Mouse (Mus musculus): ENCODE data around the gene 2410004B18Rik. TPM values are rescaled to one million over a fixed set of nuclear protein-coding genes. Genes with fewer than 3 reads are reported as not detected.
"Not testable (repeated sequence)": the region's sequence is repeated elsewhere in the genome, so short reads cannot be mapped to it uniquely, and the experiment has no call there.

Gene 2410004B18Rik
- total RNA-seq (2021), result 10 to 100 TPM; 13.8 to 14.0 TPM
- long read RNA-seq, experiment 1, transcript 2410004B18Rik-201 (3 exons, 1,547 nt), result major isoform, 22 of 26 reads
- long read RNA-seq, experiment 1, partial matches to known transcripts, result 0 of 26 reads
- long read RNA-seq, experiment 1, other reads (novel, unspliced or antisense), result 0 of 26 reads
- long read RNA-seq, experiment 2, transcript 2410004B18Rik-201 (3 exons, 1,547 nt), result major isoform, 16 of 24 reads
- long read RNA-seq, experiment 2, partial matches to known transcripts, result 2 of 24 reads
- long read RNA-seq, experiment 2, other reads (novel, unspliced or antisense), result 1 of 24 reads

DNA sequence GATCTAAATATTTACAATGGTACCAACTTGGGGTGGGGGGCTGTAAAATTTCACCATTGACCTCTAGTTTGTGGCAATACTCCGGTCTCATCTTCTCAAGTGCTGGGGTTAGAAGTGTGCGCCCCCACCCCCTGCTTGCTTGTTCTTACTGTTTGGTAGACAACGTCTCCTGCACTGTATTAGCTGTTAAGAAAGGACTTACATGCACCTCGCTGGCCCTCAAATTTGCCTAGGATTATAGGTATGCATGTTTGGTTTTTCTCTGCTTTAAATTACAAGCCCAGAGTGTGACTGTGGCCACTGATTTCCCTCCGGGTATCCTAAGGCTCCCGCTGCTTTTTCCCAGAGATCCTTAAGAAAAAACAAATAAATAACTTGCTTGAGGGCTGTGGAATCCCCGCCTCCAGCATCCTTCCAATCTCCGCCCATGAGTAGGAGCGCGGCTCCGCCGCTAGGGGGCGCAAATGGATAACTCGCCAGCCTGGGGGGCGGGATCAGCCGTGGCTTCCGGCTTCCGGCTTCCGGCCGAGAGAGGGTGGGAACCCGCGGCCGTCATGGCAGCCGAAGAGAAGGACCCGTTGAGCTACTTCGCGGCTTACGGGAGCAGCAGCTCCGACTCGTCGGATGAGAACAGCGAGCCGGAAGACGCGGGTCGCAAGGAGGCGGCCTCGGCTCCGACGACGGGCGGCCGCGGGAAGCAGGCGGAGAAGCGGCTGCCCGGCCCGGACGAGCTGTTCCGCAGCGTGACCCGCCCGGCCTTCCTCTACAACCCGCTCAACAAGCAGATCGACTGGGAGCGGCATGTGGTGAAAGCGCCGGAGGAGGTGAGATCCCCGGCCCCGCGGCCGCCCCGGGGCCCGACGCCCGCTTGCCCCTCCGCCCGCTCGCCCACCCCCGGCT, at the start of gene 2410004B18Rik:
2410004B18Rik (plus strand) TSS at position 510 of the 900 bp plus-strand sequence.
- peak; percentile 94 for DNase-seq

- no peak for DNase-seq
Observed at GRCm38 (mm10) chr3:145890346-145891132, 47.3 kb upstream of the 2410004B18Rik start.

- DNase-seq, result no peak
Observed at GRCm38 (mm10) chr3:145892451-145892850, 45.4 kb upstream of the 2410004B18Rik start.

- DNase-seq, result no peak
Observed at GRCm38 (mm10) chr3:145894131-145894530, 43.7 kb upstream of the 2410004B18Rik start.

DNA sequence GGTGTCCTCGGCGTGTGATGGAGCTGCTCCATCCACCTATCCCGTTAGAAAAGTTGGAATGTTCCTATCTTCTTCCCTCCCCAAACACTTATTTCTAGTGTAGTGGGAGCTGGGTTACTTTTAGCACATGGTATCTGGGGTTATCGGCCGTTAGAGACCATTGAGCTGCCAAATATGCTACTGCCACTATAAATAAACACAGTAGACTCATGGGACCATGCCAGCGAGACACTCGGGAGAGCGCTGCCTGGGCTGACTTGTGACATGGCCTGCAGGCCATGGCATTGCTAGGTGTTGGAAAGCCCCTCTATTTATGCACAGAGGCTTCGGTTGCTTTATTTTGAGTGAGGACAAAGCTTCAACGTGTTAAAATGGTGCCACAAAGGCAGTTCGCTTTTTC, 40.1 kb upstream of the 2410004B18Rik start:
- DNase-seq, result peak; percentile 54

DNA sequence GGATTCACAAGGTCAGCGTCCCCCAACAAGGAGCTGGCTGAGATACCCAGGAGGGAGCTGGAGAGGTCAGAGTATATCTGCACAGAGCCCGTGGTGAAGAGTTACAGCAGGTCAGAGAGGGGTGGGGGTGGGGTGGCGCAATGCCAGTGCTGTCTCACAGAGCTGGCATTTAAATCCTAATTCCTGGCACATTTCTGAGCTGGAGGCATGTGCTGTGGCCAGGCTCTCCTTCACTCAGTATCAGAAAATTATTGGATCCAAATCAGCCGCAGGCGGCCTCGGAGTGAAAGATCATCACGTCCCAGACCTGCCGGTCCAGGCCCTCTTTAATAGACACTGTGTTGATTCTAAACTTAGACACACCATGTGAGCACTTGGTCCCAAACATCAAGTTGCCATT, 38.0 kb upstream of the 2410004B18Rik start:
- DNase-seq, result no peak

GRCm38 (mm10) chr3:145903530-145903929, 34.3 kb upstream of the 2410004B18Rik start:
- no peak for DNase-seq

DNA sequence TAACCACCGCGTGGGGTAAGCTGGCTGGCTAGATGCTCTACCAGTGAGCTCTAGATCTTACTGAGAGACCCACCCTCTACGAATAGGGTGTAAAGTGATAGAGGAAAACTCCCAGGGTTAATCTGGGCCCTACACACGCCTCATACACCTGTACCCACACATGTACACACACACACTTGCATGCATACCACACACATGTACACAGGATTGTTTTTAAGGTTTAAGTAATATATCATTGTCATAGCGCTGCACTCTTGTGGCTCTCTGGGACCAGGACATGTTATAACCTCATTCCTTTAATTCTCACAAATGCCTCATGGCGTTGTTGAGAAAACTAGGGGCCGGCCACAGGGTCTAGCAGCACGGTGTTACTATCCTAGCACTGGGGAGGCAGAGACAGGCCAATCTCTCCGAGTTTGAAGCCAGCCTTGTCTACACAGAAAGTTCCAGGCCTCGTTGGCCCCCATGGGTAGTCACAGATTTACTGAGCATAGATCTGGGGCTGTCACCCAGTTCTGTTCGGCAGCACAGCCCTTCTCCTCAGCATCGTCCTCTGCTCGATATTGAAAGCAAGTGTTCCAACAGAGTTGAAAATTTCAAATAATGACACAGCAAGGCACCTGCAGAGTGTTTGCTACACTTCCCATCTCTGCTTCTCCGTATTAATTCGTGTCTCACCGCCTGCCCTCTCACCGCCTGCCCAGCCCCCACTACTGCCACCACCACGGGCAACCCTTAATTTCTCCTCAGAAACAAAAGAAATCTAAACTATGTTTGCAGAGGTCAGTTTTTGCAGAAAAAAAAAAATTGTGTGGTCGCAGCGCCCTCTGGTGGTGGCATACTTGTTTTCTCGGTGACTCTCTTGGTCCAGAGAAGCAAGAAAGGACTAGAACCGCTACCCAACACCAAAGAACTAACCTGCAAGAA, 32.7 kb upstream of the 2410004B18Rik start:
- peak; percentile 80 for DNase-seq

- DNase-seq, result no peak
Observed at GRCm38 (mm10) chr3:145906582-145906981, 31.2 kb upstream of the 2410004B18Rik start.

- no peak for DNase-seq
Observed at GRCm38 (mm10) chr3:145912512-145912911, 25.3 kb upstream of the 2410004B18Rik start.

GRCm38 (mm10) chr3:145913263-145913662, 24.6 kb upstream of the 2410004B18Rik start:
- no peak for DNase-seq

- not testable (repeated sequence) for DNase-seq
Observed at GRCm38 (mm10) chr3:145913942-145914341, 23.9 kb upstream of the 2410004B18Rik start.

GRCm38 (mm10) chr3:145916374-145916773, 21.4 kb upstream of the 2410004B18Rik start:
- no peak for DNase-seq

GRCm38 (mm10) chr3:145916826-145917225, 21.0 kb upstream of the 2410004B18Rik start:
- no peak for DNase-seq

- DNase-seq, result no peak
Observed at GRCm38 (mm10) chr3:145922019-145922854, 15.6 kb upstream of the 2410004B18Rik start, which contains the start of gene Bcl10. Bcl10 (plus strand) TSS chr3:145922804.

DNA sequence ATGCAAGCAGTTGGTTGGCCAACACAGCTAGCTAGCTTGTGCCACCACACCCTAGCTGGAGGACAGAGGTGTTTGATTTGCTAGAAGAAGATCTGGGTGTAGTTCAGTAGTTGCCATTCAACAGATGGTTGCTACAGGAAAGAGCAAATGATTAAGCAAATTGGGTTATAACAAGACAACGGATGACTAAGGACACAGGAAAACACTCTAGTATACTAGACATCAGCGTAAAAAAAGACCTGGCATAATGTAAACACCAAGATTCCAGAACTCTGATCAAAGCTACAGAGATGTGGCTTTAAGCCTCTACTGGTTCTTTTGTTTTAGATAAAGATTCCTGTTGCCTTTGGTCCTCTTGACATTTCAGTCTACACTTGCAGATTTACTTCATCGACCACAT, 14.8 kb upstream of the 2410004B18Rik start:
- DNase-seq, result no peak

- DNase-seq, result peak; percentile 98
Observed at GRCm38 (mm10) chr3:145923874-145924577, 13.8 kb upstream of the 2410004B18Rik start.

DNA sequence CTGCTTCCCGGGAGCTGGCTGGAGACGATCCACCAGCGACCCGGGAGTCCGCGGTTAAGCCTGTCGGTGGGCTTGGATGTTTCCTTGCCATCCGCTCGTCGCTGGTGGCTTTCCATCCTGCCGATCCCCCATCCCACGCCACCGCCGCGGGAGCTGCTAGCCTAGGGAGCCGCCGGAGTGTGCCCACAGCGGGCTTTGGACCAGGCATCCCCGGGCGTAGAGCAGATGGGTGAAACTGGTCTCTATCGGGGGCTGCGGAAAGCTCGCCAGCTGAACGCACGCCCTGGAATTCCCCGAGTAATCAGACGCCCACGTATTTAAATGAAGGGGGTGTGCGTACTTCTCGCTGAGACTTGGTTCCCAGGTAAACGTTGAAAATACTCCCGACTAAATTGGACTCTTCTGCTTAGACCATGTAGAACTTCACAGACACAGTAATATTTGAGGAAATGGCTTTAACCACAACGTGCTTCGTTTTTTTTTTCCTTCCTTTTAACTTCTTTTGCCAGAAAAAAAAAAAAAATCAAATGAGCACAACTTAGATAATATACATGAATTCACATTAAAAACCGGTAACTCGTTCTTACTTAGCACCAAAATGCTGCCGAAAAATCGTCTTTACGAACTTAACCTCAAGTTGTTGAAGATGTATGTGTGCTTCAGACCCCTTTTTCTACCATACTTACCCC, 13.0 kb upstream of the 2410004B18Rik start:
- peak; percentile 61 for DNase-seq

DNA sequence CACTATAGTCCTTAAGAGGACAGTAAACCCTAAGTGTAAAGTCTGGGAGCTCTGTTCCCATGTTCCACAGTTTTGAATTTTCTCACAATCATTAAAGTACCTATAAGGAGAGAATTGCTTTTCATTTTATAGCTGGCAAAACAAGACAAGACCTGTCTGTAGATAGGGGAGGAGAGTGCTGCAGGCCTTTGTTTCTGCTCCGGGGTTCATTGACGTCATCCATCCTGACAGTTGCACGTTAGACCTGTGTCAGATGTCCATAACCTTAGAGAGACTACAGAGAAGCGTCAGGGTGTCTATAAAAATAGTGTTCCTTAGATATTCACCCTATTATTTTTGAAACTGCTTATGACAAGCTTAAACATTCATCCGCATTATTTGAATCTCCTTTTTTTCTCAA, 12.3 kb upstream of the 2410004B18Rik start:
- DNase-seq, result no peak
